Mouse (Mus musculus): ENCODE measurements around the gene Gm42791.

- TF ChIP-seq CTCF (IDR thresholded peaks at IDR 0.05) (no peak), EP300 (IDR thresholded peaks at IDR 0.05) (no peak)
Measured at GRCm38 (mm10) chr5:148924051-148924450, 70.9 kb downstream of the Gm42791 start.

All from lung, postnatal 0 days (tissue).